Mouse (Mus musculus): ENCODE data around the gene Smim7. TPM values are rescaled to one million over a fixed set of nuclear protein-coding genes. Genes with fewer than 3 reads are reported as not detected.

The Smim7 gene
- polyA plus RNA-seq, 1 experiment from 2014 or later = 129 TPM

DNA sequence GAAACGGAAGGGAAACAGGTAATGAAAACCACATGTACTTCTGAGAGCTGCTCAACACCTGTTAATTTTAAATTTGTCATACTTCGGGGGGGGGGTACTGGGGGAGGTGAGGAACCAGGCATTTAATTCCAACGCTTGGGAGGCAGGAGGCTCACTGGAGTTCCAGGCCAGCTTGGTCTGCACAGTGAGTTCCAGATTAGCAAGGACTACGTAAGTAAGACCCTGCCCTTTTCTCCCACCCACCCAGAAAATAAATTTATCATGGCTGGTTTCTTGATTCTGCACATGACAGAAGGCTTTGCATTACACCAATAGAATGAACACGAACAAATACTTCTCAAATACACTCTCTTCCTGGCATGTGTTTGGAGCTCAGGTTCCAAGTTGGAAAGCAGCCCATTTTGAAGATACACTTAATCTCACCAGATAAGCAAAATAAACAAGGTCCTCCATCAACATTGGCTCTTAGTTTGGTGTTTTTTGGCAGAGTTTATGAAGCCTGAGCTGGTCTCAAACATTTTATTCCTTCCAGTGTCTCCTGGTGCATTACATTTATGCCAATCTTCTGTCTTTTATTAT lies 21.5 kb downstream of the Smim7 start:
- no peak for ATAC-seq (ENCODE audit: low FRiP score, low TSS enrichment)
- 14% methylated on average over 5 of the region's 5 CpGs for WGBS
- H3K36me3 ChIP-seq (ENCODE audit: control insufficient read depth, insufficient read depth, low read length) = peaks cover 2% of the 10 kb centered on the region; the same call in 1 of the 2 replicates
- no peaks in the 10 kb centered on the region for H3K9me3 ChIP-seq (ENCODE audit: control insufficient read depth, low read length)
- peak overlapping the region; percentile 98 for H3K4me3 ChIP-seq (ENCODE audit: low read length)
- H3K9ac ChIP-seq (ENCODE audit: low read depth, low read length) = peak overlapping the region; percentile 81; the same call in 1 of the 2 replicates
- peak overlapping the region; percentile 94 for H3K27ac ChIP-seq (ENCODE audit: low read depth, low read length)
- peaks cover 16% of the 10 kb centered on the region; the same call in 1 of the 2 replicates for H3K4me1 ChIP-seq (ENCODE audit: control insufficient read depth, insufficient read depth, low read length)
- H3K4me2 ChIP-seq (replicated peaks; ENCODE audit: low read depth, low read length) = peak overlapping the region; percentile 73
- no peaks in the 10 kb centered on the region for H3K27me3 ChIP-seq (ENCODE audit: control insufficient read depth, insufficient read depth, low read length)

DNA sequence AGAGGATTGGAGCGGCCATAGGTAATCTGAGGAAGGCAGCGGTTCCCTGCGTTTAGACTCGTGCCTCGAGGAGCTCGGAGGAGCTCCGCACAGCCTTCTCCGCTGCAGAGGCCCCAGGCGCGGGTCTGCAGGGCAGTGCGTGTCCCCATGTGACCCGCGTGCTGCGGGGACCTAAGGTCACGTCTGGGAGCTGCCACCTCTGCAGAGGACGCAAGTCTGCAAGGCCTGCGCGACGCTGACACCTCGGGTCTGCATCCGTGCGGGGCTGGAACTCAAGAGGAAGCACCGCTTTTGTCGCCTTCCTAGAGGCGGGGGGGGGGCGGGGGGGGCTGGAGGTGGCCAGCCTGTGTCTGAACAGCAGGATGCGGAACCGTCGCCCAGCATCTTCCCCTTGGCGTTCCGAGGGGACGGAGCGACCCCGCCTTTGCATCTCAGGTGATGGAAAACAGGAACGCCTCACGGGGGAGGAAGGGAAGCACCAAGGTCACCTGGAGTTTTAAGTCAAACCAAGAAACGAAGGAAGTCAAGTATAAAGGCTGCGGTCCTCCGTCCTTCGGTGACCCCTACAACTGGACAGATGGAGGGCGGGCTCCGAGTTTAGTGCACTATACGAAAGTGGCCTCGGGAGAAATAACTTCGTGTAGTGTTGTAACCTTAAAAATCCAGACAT lies 22.1 kb downstream of the Smim7 start:
- under 1% methylated on average over 44 of the region's 45 CpGs for WGBS
- peak overlapping the region; percentile 98 for H3K4me3 ChIP-seq (ENCODE audit: low read length)
- H3K36me3 ChIP-seq (ENCODE audit: control insufficient read depth, insufficient read depth, low read length) = peaks cover 7% of the 10 kb centered on the region; the same call in 1 of the 2 replicates
- peak overlapping the region; percentile 94 for H3K27ac ChIP-seq (ENCODE audit: low read depth, low read length)
- H3K27me3 ChIP-seq (ENCODE audit: control insufficient read depth, insufficient read depth, low read length) = no peaks in the 10 kb centered on the region
- peak; percentile 1; the same call in 1 of the 2 replicates for ATAC-seq (ENCODE audit: low FRiP score, low TSS enrichment)
- peak overlapping the region; percentile 81 for H3K9ac ChIP-seq (ENCODE audit: low read depth, low read length)
- H3K9me3 ChIP-seq (ENCODE audit: control insufficient read depth, low read length) = no peaks in the 10 kb centered on the region
- peak overlapping the region; percentile 73 for H3K4me2 ChIP-seq (replicated peaks; ENCODE audit: low read depth, low read length)
- peaks cover 16% of the 10 kb centered on the region; the same call in 1 of the 2 replicates for H3K4me1 ChIP-seq (ENCODE audit: control insufficient read depth, insufficient read depth, low read length)

DNA sequence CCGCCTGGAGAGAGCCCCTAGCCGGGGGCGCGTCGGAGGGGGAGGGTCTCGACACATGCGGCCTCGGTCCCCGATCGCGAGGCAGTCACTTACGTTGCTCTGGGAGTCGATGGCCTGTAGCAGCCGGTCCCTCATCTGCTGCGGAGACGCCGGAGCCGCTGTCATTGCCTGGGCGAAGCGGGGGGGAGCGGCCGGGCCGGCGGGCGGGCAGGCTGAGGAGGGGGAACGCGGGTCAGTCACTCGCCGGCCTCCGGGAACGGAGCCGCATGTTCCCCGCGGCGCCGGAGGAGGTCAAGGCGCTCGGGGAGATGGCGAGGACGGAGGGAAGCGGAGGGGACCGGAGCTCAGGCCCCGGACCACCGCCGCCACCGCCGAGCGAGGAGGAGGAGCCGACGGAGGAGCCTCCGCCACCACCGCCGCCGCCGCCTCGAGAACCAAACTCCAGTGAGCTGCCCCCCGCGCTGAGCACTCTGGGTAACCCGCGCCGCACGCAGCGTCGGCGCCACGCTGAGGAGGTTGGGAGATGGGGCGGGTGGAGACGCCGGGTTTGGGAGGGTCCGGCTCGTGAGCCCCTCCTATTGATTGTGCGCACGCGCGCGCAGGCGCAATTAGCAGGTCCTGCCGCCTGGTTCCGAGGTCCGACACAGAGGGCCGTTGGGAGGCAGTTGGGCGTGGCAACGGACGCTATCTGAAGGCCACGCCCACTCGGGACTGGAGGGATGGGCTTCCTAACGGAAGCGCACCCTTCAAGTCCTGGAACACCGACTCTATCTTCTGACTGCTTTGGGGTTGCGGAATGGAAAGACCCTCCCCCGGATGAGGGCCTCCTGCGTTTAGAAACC lies 22.9 kb downstream of the Smim7 start, which contains the start of gene Med26:
TSS of gene Med26 (minus strand) at position 469 of the 842 bp plus-strand sequence.
- Histone ChIP-seq H3K27ac (ENCODE audit: low read depth, low read length) (peak within 1 kb of the TSS; percentile 94), H3K27me3 (ENCODE audit: control insufficient read depth, insufficient read depth, low read length) (no peaks in the 10 kb centered on the region), H3K4me3 (ENCODE audit: low read length) (peak within 1 kb of the TSS; percentile 98), H3K36me3 (ENCODE audit: control insufficient read depth, insufficient read depth, low read length) (peaks cover 8% of the 10 kb centered on the region; the same call in 1 of the 2 replicates), H3K9ac (ENCODE audit: low read depth, low read length) (peak within 1 kb of the TSS; percentile 98), H3K9me3 (ENCODE audit: control insufficient read depth, low read length) (no peaks in the 10 kb centered on the region), H3K4me2 (replicated peaks; ENCODE audit: low read depth, low read length) (peak within 1 kb of the TSS; percentile 73), H3K4me1 (ENCODE audit: control insufficient read depth, insufficient read depth, low read length) (peaks cover 16% of the 10 kb centered on the region; the same call in 1 of the 2 replicates)
- WGBS = under 1% methylated on average over 85 of the region's 92 CpGs
- ATAC-seq (ENCODE audit: low FRiP score, low TSS enrichment) = peak; percentile 96

GRCm38 (mm10) chr8:72547122-72547801 lies 23.6 kb downstream of the Smim7 start:
- under 1% methylated on average over 27 of the region's 27 CpGs for WGBS
- Histone ChIP-seq H3K36me3 (ENCODE audit: control insufficient read depth, insufficient read depth, low read length) (peaks cover 8% of the 10 kb centered on the region; the same call in 1 of the 2 replicates), H3K27ac (ENCODE audit: low read depth, low read length) (peak overlapping the region; percentile 67), H3K4me1 (ENCODE audit: control insufficient read depth, insufficient read depth, low read length) (peaks cover 16% of the 10 kb centered on the region; the same call in 1 of the 2 replicates), H3K9ac (ENCODE audit: low read depth, low read length) (peak overlapping the region; percentile 98), H3K4me3 (ENCODE audit: low read length) (peak overlapping the region; percentile 98), H3K27me3 (ENCODE audit: control insufficient read depth, insufficient read depth, low read length) (no peaks in the 10 kb centered on the region), H3K4me2 (replicated peaks; ENCODE audit: low read depth, low read length) (peak overlapping the region; percentile 72), H3K9me3 (ENCODE audit: control insufficient read depth, low read length) (no peaks in the 10 kb centered on the region)
- ATAC-seq (ENCODE audit: low FRiP score, low TSS enrichment) = no peak; the same call in 1 of the 2 replicates

GRCm38 (mm10) chr8:72539234-72539633 lies 31.7 kb downstream of the Smim7 start:
- Histone ChIP-seq H3K27ac (ENCODE audit: low read depth, low read length) (no peak overlapping the region), H3K27me3 (ENCODE audit: control insufficient read depth, insufficient read depth, low read length) (no peaks in the 10 kb centered on the region), H3K4me2 (replicated peaks; ENCODE audit: low read depth, low read length) (no peak overlapping the region), H3K4me1 (ENCODE audit: control insufficient read depth, insufficient read depth, low read length) (no peaks in the 10 kb centered on the region), H3K9ac (ENCODE audit: low read depth, low read length) (no peak overlapping the region), H3K36me3 (ENCODE audit: control insufficient read depth, insufficient read depth, low read length) (peaks cover 5% of the 10 kb centered on the region; the same call in 1 of the 2 replicates), H3K4me3 (ENCODE audit: low read length) (no peak overlapping the region), H3K9me3 (ENCODE audit: control insufficient read depth, low read length) (no peaks in the 10 kb centered on the region)
- ATAC-seq (ENCODE audit: low FRiP score, low TSS enrichment) = no peak

DNA sequence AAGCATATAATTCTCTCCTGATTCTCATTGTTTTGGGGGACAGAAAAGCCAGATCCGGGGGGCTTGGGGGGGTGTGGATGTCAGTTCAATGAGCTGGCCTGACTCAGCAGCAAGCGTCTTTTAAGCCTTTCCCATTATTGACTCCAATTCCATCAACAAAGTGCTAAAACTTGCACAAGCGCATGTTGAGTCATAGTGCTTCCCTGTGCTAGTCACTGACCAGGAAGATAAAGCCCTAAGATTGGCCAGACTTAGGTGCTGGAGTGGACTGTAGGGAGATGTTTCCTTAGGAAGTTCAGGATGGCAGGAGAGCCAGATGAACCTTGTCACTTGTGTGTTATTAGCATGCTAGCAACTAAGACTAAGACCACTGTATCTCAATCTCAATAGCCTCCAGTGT lies 36.0 kb downstream of the Smim7 start:
- H3K9me3 ChIP-seq (ENCODE audit: control insufficient read depth, low read length) = no peaks in the 10 kb centered on the region
- H3K27me3 ChIP-seq (ENCODE audit: control insufficient read depth, insufficient read depth, low read length) = no peaks in the 10 kb centered on the region
- no peaks in the 10 kb centered on the region for H3K4me1 ChIP-seq (ENCODE audit: control insufficient read depth, insufficient read depth, low read length)
- H3K4me2 ChIP-seq (replicated peaks; ENCODE audit: low read depth, low read length) = no peak overlapping the region
- H3K27ac ChIP-seq (ENCODE audit: low read depth, low read length) = no peak overlapping the region
- WGBS = 96% methylated on average over 3 of the region's 3 CpGs
- H3K9ac ChIP-seq (ENCODE audit: low read depth, low read length) = no peak overlapping the region
- H3K36me3 ChIP-seq (ENCODE audit: control insufficient read depth, insufficient read depth, low read length) = no peaks in the 10 kb centered on the region
- H3K4me3 ChIP-seq (ENCODE audit: low read length) = no peak overlapping the region
- no peak for ATAC-seq (ENCODE audit: low FRiP score, low TSS enrichment)

DNA sequence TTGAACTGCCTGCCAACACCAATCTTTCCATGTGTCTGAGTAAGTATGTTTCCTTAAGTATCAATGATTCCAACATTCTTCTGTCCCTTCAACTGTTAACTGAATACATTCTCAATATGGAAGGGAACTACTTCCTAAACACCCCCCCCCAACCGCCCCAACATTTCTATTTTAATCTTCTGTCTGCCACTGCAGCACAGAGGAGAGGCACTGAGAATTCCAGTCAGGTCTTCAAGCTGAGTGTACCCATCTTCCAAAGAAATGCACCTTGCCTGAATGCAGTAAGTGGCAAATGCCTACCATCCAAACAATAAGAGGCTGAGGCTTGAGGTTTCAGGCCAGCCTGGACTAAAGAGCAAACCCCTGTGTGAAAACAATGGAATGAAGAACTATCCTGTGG lies 38.8 kb downstream of the Smim7 start:
- ATAC-seq (ENCODE audit: low FRiP score, low TSS enrichment) = no peak
- Histone ChIP-seq H3K4me3 (ENCODE audit: low read length) (no peak overlapping the region), H3K27me3 (ENCODE audit: control insufficient read depth, insufficient read depth, low read length) (no peaks in the 10 kb centered on the region), H3K4me2 (replicated peaks; ENCODE audit: low read depth, low read length) (no peak overlapping the region), H3K36me3 (ENCODE audit: control insufficient read depth, insufficient read depth, low read length) (no peaks in the 10 kb centered on the region), H3K9ac (ENCODE audit: low read depth, low read length) (no peak overlapping the region), H3K4me1 (ENCODE audit: control insufficient read depth, insufficient read depth, low read length) (no peaks in the 10 kb centered on the region), H3K27ac (ENCODE audit: low read depth, low read length) (no peak overlapping the region), H3K9me3 (ENCODE audit: control insufficient read depth, low read length) (no peaks in the 10 kb centered on the region)
- 93% methylated on average over 1 of the region's 1 CpGs for WGBS

GRCm38 (mm10) chr8:72521888-72522287 lies 49.0 kb downstream of the Smim7 start:
- Histone ChIP-seq H3K9ac (ENCODE audit: low read depth, low read length) (no peak overlapping the region), H3K27ac (ENCODE audit: low read depth, low read length) (no peak overlapping the region), H3K27me3 (ENCODE audit: control insufficient read depth, insufficient read depth, low read length) (no peaks in the 10 kb centered on the region), H3K36me3 (ENCODE audit: control insufficient read depth, insufficient read depth, low read length) (no peaks in the 10 kb centered on the region), H3K9me3 (ENCODE audit: control insufficient read depth, low read length) (no peaks in the 10 kb centered on the region; the same call in 1 of the 2 replicates), H3K4me3 (ENCODE audit: low read length) (no peak overlapping the region), H3K4me2 (replicated peaks; ENCODE audit: low read depth, low read length) (no peak overlapping the region), H3K4me1 (ENCODE audit: control insufficient read depth, insufficient read depth, low read length) (no peaks in the 10 kb centered on the region)
- no peak for ATAC-seq (ENCODE audit: low FRiP score, low TSS enrichment)

All from kidney, embryonic 14.5 days (tissue).